Mouse (Mus musculus): ENCODE results near the gene Nf2.

DNA sequence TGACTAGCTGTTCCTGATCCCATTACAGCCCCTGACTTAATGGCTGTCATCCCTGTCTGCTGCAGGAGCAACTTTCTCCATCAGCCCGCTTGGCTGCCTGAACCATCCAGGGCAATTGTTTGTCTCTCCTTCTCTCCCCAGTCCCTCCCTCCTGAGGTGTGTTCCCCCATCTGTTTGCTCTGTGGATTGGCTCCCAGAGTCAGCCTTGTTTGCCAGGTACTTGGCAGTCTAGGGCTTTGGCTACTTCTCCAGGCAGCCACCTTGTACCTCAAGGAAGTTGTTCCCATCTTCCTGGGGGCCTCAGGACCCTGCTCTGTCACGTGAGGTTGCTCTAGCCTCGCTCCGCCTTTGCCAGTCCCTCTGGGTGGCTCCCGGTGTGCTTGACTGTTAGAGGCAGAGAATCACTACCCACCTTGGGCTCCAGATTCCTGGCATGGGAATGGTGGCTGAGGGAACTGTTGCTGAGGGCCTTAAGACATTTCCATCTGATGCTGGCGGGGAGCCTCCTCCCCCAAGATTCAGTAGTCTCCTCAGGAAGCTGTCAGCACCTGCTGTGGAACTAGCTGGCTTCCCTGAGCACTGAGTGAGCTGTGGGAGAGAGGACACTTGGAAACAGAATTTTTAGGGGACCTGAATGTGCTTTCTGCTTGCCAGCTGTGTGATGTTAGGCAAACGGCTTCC is 128.3 kb downstream of the Nf2 start:
- TF ChIP-seq CTCF (IDR thresholded peaks at IDR 0.05; ENCODE audit: extremely low read depth, insufficient read depth, insufficient read length, insufficient replicate concordance) (no peak), POLR2A (IDR thresholded peaks at IDR 0.05; ENCODE audit: low read depth, low read length) (no peak)
